Mouse (Mus musculus) liver, postnatal 0 days (tissue): ENCODE data around the gene Pdyn.

Experiments
- CTCF ChIP-seq: sonication (generic); IDR thresholded peaks from 2 replicates; pipeline ENCODE4 v1.5.1; 2016; ENCODE audit warnings: antibody characterized with exemption, low read depth
- EP300 ChIP-seq: IDR thresholded peaks from 2 replicates; pipeline ENCODE4 v1.6.1; 2016; ENCODE audit warnings: antibody characterized with exemption, low read depth, mild to moderate bottlenecking

DNA sequence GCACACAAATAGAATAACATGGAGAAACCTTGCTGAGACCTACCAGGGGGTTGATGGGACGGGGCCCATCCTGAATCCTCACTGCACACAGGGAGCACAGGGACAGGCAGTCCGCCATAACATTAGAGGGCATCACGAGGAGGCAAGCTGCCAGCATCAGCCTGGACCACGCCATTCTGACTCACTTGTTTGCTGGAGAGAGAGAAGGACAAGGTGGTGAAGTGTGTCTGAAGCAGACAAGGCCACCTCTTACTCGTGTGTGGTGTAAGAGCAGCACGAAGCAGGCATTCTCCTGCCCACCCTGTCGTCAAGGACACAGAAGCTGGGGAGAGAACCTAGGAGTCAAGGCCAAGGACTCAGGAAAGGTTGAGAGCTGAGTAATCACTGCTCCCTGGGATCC lies 9.9 kb downstream of the Pdyn start:
- TF ChIP-seq CTCF (no peak), EP300 (no peak)
